Mouse (Mus musculus) heart, embryonic 11.5 days (tissue): Measurements from ENCODE around the gene Atf3. TPM values are rescaled to one million over a fixed set of nuclear protein-coding genes. Genes with fewer than 3 reads are reported as not detected.

Experiments used
- ATAC-seq: fragments of 200-750 bp; cut with Nextera tagmentation; replicated peaks from 2 replicates; pipeline ENCODE4 v1.8.0; 2017; ENCODE audit warnings: moderate library complexity; ENCODE audit not compliant: insufficient number of reproducible peaks, low FRiP score, low TSS enrichment
- H3K27ac ChIP-seq: fragments of 300-500 bp; sonication (generic); 2 replicates; pipeline ENCODE4 v1.5.1; 2014; ENCODE audit warnings: mild to moderate bottlenecking, low read depth, low read length
- H3K27me3 ChIP-seq: fragments of 300-500 bp; sonication (generic); 2 replicates; pipeline ENCODE4 v1.6.1; 2014; ENCODE audit warnings: mild to moderate bottlenecking, low read length, mixed read lengths; ENCODE audit not compliant: control insufficient read depth, insufficient read depth
- H3K36me3 ChIP-seq: fragments of 300-500 bp; sonication (generic); 2 replicates; pipeline ENCODE4 v1.6.1; 2014; ENCODE audit warnings: mild to moderate bottlenecking, low read length, moderate library complexity, mixed read lengths; ENCODE audit not compliant: control insufficient read depth, insufficient read depth
- H3K4me1 ChIP-seq: fragments of 300-500 bp; sonication (generic); 2 replicates; pipeline ENCODE4 v1.6.1; 2014; ENCODE audit warnings: low read length; ENCODE audit not compliant: control insufficient read depth, insufficient read depth
- H3K4me2 ChIP-seq: fragments of 300-500 bp; sonication (generic); 2 replicates; pipeline ENCODE4 v1.6.1; 2014; ENCODE audit warnings: mild to moderate bottlenecking, moderate library complexity
- H3K4me3 ChIP-seq: fragments of 300-500 bp; sonication (generic); 2 replicates; pipeline ENCODE4 v1.5.1; 2014; ENCODE audit warnings: low read depth, low read length
- H3K9ac ChIP-seq: fragments of 300-500 bp; sonication (generic); 2 replicates; pipeline ENCODE4 v1.6.1; 2014; ENCODE audit warnings: mild to moderate bottlenecking, low read depth, low read length, moderate library complexity
- H3K9me3 ChIP-seq: fragments of 300-500 bp; sonication (generic); replicated peaks from 2 replicates; pipeline ENCODE4 v1.6.1; 2016; ENCODE audit warnings: low read length; ENCODE audit not compliant: control insufficient read depth
- WGBS: fragments of 180-500 bp; shearing (Covaris S2); extraction: QIAGEN DNeasy Blood & Tissue Kit; methylation state at CpG from one replicate; pipeline ENCODE4 v1.1.7; 2014; ENCODE audit not compliant: insufficient replicate concordance; 5-methylcytosine and 5-hydroxymethylcytosine counted together
- polyA plus RNA-seq: library from polyadenylated mRNA; unstranded; fragments of >200 nt; fragmentation: Nextera tagmentation; extraction: Ambion mirVana; gene quantifications from 2 replicates; pipeline ENCODE4 v1.2.1, GENCODE M21; 2014

Atf3 gene
- polyA plus RNA-seq, 1 experiment from 2014 or later: 13.7 TPM

DNA sequence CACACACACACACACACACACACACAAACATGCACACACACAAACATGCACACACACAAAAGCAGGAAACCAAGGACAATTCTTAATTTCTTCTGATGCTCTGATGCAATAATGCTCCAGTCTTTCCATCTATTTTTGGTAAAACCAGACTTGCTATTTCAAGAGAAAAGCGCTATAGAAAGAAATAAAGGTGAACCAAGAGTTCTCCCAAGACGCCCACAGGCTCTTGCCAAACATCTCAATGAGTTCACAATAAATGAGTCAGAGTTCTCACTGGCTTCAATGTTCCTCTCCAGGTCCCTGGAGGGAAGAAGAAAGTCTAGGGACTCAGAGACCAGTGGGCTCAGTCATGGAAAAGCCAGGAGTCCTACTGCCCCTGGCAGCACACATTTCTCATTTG, 94.1 kb downstream of the Atf3 start:
- Histone ChIP-seq H3K4me1 (peaks cover 8% of the 10 kb centered on the region; the same call in 1 of the 2 replicates), H3K9me3 (no peaks in the 10 kb centered on the region), H3K36me3 (no peaks in the 10 kb centered on the region), H3K4me2 (no peak overlapping the region), H3K27me3 (peaks cover 6% of the 10 kb centered on the region), H3K4me3 (no peak overlapping the region), H3K27ac (no peak overlapping the region), H3K9ac (no peak overlapping the region)
- WGBS: 79% methylated on average over 2 of the region's 2 CpGs
- ATAC-seq: no peak

- Histone ChIP-seq H3K36me3 (no peaks in the 10 kb centered on the region), H3K27ac (no peak overlapping the region), H3K9me3 (no peaks in the 10 kb centered on the region), H3K9ac (no peak overlapping the region), H3K4me3 (no peak overlapping the region), H3K4me2 (no peak overlapping the region), H3K4me1 (peaks cover 8% of the 10 kb centered on the region; the same call in 1 of the 2 replicates), H3K27me3 (peaks cover 6% of the 10 kb centered on the region)
- no peak for ATAC-seq
- 47% methylated on average over 3 of the region's 3 CpGs for WGBS
Measured at GRCm38 (mm10) chr1:191122744-191123143, 95.1 kb downstream of the Atf3 start.

Other genes starting within 250 kb of the Atf3 start
- gene Vash2, start 238.7 kb downstream of the Atf3 start, polyA plus RNA-seq: 66.2 and 75.8 TPM in 2 replicates
- 5.4 and 5.6 TPM in 2 replicates for gene Flvcr1, start 191.9 kb downstream of the Atf3 start, polyA plus RNA-seq
- gene Spata45, start 181.4 kb downstream of the Atf3 start, polyA plus RNA-seq: 0.86 TPM in 1 of 2 replicates, not detected in the other
- gene Tatdn3, start 155.1 kb downstream of the Atf3 start, polyA plus RNA-seq: 19.6 and 20.3 TPM in 2 replicates
- 12.7 and 14.0 TPM in 2 replicates for gene Nsl1, start 155.0 kb downstream of the Atf3 start, polyA plus RNA-seq
- 3.9 and 5.1 TPM in 2 replicates for gene Batf3, start 120.2 kb downstream of the Atf3 start, polyA plus RNA-seq
- gene Fam71a, start 53.2 kb downstream of the Atf3 start, polyA plus RNA-seq: not detected in 2 replicates
- 106 and 111 TPM in 2 replicates for gene Nenf, start 100.2 kb upstream of the Atf3 start, polyA plus RNA-seq
- 18.7 and 19.0 TPM in 2 replicates for gene Tmem206, start 107.9 kb upstream of the Atf3 start, polyA plus RNA-seq
- 41.1 and 43.4 TPM in 2 replicates for gene Ppp2r5a, start 185.2 kb upstream of the Atf3 start, polyA plus RNA-seq